Mouse (Mus musculus): Measurements from ENCODE around the gene Cand2.

DNA sequence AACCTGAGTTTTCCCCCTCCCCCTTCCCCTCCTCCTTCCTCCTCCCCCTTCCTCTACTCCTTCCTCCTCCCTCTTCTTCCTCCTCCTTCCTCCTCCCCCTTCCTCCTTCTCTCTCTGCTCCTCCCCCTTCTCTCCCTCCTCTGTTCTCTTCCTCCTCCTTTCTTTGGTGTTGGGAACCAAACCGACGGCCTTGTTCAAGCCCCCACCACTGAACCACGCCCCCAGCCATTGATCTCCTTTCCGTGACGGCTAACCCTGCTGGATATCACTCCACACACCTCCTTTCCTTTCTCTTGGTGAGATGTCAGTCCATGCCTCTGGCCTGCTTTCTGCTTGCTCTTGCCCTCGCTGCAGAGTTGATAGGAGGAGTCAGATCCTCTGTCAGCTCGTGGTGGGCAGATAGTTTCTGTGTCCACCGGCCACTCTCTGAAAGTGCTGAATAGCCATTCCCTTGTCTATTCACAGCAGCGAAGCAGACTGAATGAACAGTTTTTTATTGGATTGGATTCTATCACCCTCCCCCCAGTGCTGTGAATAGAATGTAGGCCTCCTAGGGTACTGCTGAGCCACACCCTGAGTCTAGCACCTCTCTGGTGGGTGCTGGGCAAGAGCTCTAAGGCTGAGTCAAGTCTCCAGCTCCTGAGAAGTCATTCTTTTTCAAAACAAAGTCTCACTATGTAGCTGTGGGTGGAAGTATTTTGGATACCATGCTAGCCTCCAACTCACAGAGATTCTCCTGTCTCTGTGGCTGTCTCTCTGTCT, 12.2 kb upstream of the Cand2 start, which contains the start of gene Tmem40:
- TF ChIP-seq MYC (IDR thresholded peaks at IDR 0.05; ENCODE audit: low read depth, low read length) (no peak), CTCF (conservative IDR thresholded peaks at IDR 0.05 in 1 of 2, IDR thresholded peaks at IDR 0.05 in 1 of 2; ENCODE audit: low read depth in 2 of 2, low read length in 2 of 2) (no peak), ZMIZ1 (IDR thresholded peaks at IDR 0.05; ENCODE audit: low read depth, low read length) (no peak)

All from CH12.LX (cell line).